Mouse (Mus musculus) olfactory bulb, adult 2 months (tissue): ENCODE data around the gene Slc12a8.

Experiments used
- CTCF ChIP-seq: fragments of 200-500 bp; IDR thresholded peaks from 2 replicates; pipeline ENCODE4 v1.5.1; 2012; ENCODE audit warnings: low read depth, mild to moderate bottlenecking, low read length, moderate library complexity; ENCODE audit not compliant: insufficient read depth
- POLR2A ChIP-seq: fragments of 200-500 bp; IDR thresholded peaks from 2 replicates; pipeline ENCODE4 v1.6.1; 2012; ENCODE audit warnings: mild to moderate bottlenecking, low read depth, low read length, moderate library complexity; ENCODE audit not compliant: insufficient read depth

- TF ChIP-seq CTCF (no peak), POLR2A (no peak)
These were observed 184.7 kb downstream of the Slc12a8 start for GRCm38 (mm10) chr16:33701872-33702271.
